Mouse (Mus musculus): Measurements from ENCODE around the gene Ecm1. TPM values are rescaled to one million over a fixed set of nuclear protein-coding genes. Genes with fewer than 3 reads are reported as not detected.

The Ecm1 gene
- total and polyA plus RNA-seq, 3 experiments: 716 to 1,104 (median 736) TPM

DNA sequence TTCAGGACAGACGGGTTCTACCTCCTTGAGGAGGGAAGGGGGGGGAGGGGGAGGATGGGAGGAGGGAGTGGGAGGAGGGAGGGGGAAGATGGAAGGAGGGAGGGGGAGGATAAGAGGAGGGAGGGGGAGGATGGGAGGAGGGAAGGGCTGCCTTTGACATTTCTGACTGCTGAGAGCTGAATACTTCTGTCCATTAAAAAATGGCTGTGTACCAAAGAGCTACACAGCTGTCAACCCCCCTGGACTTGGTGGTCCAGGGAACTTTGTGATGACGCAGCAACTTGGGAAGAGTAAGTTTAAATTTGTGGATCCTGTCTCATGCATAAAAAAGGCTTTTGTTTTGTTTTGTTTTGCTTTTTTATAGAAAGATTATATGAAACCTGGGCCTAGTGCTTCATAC, 49.4 kb downstream of the Ecm1 start:
- no peak for DNase-seq

- DNase-seq: no peak
These were observed 50.0 kb downstream of the Ecm1 start for GRCm38 (mm10) chr3:95689171-95689915.

GRCm38 (mm10) chr3:95687524-95688421, 51.6 kb downstream of the Ecm1 start, which contains the start of gene Adamtsl4:
TSS of gene Adamtsl4 (minus strand) at chr3:95687917.
- DNase-seq: peak; percentile 90

DNA sequence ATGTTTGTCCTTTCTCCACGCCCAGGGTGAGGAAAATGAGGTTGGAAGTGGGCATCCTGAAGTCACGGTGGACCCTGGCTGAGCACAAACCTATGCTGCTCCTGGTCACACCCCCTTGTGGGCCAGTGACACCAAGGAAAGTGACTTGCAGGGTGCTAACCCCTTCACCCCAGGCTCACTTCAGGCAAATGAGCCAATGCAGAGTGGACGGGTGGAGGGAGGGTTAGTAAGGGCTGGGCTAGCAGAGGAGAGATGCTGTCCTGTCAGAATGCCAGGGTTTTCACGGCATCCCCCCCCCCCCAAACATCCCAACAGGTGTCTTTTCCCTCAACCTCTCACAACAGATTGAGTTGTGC, 52.2 kb downstream of the Ecm1 start:
- DNase-seq: no peak

DNA sequence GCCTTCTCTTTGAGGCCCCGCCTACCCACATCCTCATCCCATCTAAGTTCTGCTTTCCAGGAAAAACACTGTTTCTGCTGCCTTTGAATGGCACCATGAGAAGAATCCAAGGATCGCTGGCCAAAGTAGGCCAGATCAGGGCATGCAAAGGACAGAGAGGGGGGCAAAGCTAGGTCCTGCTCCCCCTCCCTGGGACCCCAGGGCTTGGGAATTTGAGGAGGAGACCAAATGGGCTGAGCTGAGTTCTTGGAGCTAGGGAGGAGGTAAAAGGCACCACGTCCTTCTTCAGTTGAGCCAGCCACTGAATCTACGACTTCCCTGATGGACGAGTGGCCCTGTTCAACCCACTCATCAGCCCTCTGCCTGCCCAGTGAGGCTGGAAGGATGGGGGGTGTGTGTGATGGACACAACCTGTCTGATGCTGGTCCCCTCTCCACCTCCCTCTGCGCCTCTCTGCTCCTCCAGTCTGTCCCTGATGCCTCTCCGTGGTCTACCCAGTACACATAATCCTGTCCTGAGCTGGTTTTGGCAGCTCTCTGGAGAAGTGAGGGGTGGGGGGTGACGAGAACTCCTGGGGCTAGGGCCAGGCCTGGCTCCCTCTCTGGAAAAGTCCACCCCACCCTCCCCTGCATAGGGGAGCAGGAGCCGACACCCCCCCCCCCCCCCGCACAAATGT, 52.7 kb downstream of the Ecm1 start:
- peak; percentile 6 for DNase-seq

GRCm38 (mm10) chr3:95685701-95686100, 53.7 kb downstream of the Ecm1 start:
- peak; percentile 2 for DNase-seq

DNA sequence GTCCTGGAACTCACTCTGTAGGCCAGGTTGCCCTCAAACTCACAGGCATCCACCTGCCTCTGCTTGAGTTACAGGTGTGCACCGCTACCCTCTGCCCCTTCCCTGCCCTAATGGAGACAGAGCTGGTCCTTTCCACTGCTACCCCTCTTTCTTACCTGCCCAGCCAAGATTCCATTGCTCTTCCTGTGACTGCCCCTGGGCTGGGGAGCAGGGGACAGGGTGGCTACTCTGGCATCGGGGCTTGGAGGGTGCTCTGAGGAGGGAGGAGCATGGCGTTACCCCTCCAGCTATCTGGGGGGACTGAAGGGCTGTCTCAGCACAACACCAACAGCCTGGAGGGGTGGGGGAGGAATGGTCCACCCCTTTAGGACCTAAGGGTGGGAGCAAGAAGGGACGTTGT, 54.1 kb downstream of the Ecm1 start:
- DNase-seq: no peak

GRCm38 (mm10) chr3:95684846-95685245, 54.5 kb downstream of the Ecm1 start:
- peak; percentile 10 for DNase-seq

Small RNA genes within 50 kb of the gene (microRNA-seq; reads per million reads assigned to microRNA genes)
- 0.41 to 0.44 reads per million in 2 experiments for gene Mir7014

Other genes with a start within 250 kb of the Ecm1 start
- gene Ctsk, start 240.3 kb downstream of the Ecm1 start, total RNA-seq (2021): 1 to 10 TPM; 4.4 to 5.0 TPM
- 0.48 and 0.86 TPM in 2 replicates for gene Ctsk, start 240.3 kb downstream of the Ecm1 start, polyA plus RNA-seq (2012; rRNA removed)
- 10 to 100 TPM; 51.8 to 57.1 TPM for gene Ctss, start 212.8 kb downstream of the Ecm1 start, total RNA-seq (2021)
- 5.5 and 8.0 TPM in 2 replicates for gene Ctss, start 212.8 kb downstream of the Ecm1 start, polyA plus RNA-seq (2012; rRNA removed)
- not detected for gene Hormad1, start 179.9 kb downstream of the Ecm1 start, total RNA-seq (2021)
- not detected in 2 replicates for gene Hormad1, start 179.9 kb downstream of the Ecm1 start, polyA plus RNA-seq (2012; rRNA removed)
- 10 to 100 TPM; 39.3 to 52.5 TPM for gene Golph3l, start 150.6 kb downstream of the Ecm1 start, total RNA-seq (2021)
- 2.1 and 2.3 TPM in 2 replicates for gene Golph3l, start 150.6 kb downstream of the Ecm1 start, polyA plus RNA-seq (2012; rRNA removed)
- 100 to 1,000 TPM in 1 of 2 experiments, 10 to 100 TPM in 1; 82.5 to 104 TPM for gene Ensa, start 114.6 kb downstream of the Ecm1 start, total RNA-seq (2021)
- gene Ensa, start 114.6 kb downstream of the Ecm1 start, polyA plus RNA-seq (2012; rRNA removed): 7.2 and 9.0 TPM in 2 replicates
- 100 to 1,000 TPM; 152 to 159 TPM for gene Mcl1, start 80.8 kb downstream of the Ecm1 start, total RNA-seq (2021)
- gene Mcl1, start 80.8 kb downstream of the Ecm1 start, polyA plus RNA-seq (2012; rRNA removed): 272 and 291 TPM in 2 replicates
- gene Adamtsl4, start 51.7 kb downstream of the Ecm1 start, total RNA-seq (2021): 1 to 10 TPM; 6.0 to 8.8 TPM
- gene Adamtsl4, start 51.7 kb downstream of the Ecm1 start, polyA plus RNA-seq (2012; rRNA removed): 11.0 and 17.4 TPM in 2 replicates
- 10 to 100 TPM; 49.6 to 50.3 TPM for gene Tars2, start 20.6 kb upstream of the Ecm1 start, total RNA-seq (2021)
- gene Tars2, start 20.6 kb upstream of the Ecm1 start, polyA plus RNA-seq (2012; rRNA removed): 39.6 and 50.2 TPM in 2 replicates
- gene Rprd2, start 79.3 kb upstream of the Ecm1 start, total RNA-seq (2021): 10 to 100 TPM; 46.4 to 59.6 TPM
- 6.3 and 8.1 TPM in 2 replicates for gene Rprd2, start 79.3 kb upstream of the Ecm1 start, polyA plus RNA-seq (2012; rRNA removed)
- gene Prpf3, start 116.3 kb upstream of the Ecm1 start, total RNA-seq (2021): 10 to 100 TPM; 30.0 to 35.1 TPM
- 4.6 and 5.6 TPM in 2 replicates for gene Prpf3, start 116.3 kb upstream of the Ecm1 start, polyA plus RNA-seq (2012; rRNA removed)
- 100 to 1,000 TPM; 309 to 364 TPM for gene Mrps21, start 131.9 kb upstream of the Ecm1 start, total RNA-seq (2021)
- 12.3 and 13.0 TPM in 2 replicates for gene Mrps21, start 131.9 kb upstream of the Ecm1 start, polyA plus RNA-seq (2012; rRNA removed)
- 1 to 10 TPM; 1.6 to 1.9 TPM for gene Ciart, start 142.7 kb upstream of the Ecm1 start, total RNA-seq (2021)
- 2.4 and 4.0 TPM in 2 replicates for gene Ciart, start 142.7 kb upstream of the Ecm1 start, polyA plus RNA-seq (2012; rRNA removed)
- gene BC028528, start 152.4 kb upstream of the Ecm1 start, total RNA-seq (2021): 10 to 100 TPM; 13.0 to 15.2 TPM
- 1.8 TPM in 2 replicates for gene BC028528, start 152.4 kb upstream of the Ecm1 start, polyA plus RNA-seq (2012; rRNA removed)
- 100 to 1,000 TPM in 1 of 2 experiments, 10 to 100 TPM in 1; 76.0 to 135 TPM for gene Aph1a, start 154.4 kb upstream of the Ecm1 start, total RNA-seq (2021)
- gene Aph1a, start 154.4 kb upstream of the Ecm1 start, polyA plus RNA-seq (2012; rRNA removed): 789 and 930 TPM in 2 replicates
- 1 to 10 TPM; 1.7 to 7.3 TPM for gene Car14, start 165.1 kb upstream of the Ecm1 start, total RNA-seq (2021)
- gene Car14, start 165.1 kb upstream of the Ecm1 start, polyA plus RNA-seq (2012; rRNA removed): 1.0 and 1.2 TPM in 2 replicates
- gene Anp32e, start 189.7 kb upstream of the Ecm1 start, total RNA-seq (2021): 10 to 100 TPM; 81.0 to 98.6 TPM
- gene Anp32e, start 189.7 kb upstream of the Ecm1 start, polyA plus RNA-seq (2012; rRNA removed): 5.8 and 7.4 TPM in 2 replicates